Mouse (Mus musculus): Measurements from ENCODE around the gene Rnd2. TPM values are rescaled to one million over a fixed set of nuclear protein-coding genes. Genes with fewer than 3 reads are reported as not detected.

The Rnd2 gene
- total and polyA plus RNA-seq, 3 experiments: 1.4 to 4.5 (median 2.8) TPM

- dilution Hi-C loops (cut with MboI; ENCODE audit: extremely low pct_ligation_motif_present, extremely low pct_unique_long_range_greater_than_20kb, low sequenced_read_pairs): no loop called here
- Histone ChIP-seq H3K4me1 (ENCODE audit: control insufficient read depth in 1 of 2, insufficient read depth in 2 of 2) (peaks cover 11 to 50% of the 10 kb centered on the region in 2 experiments), H3K4me3 (replicated peaks in 1 of 3; ENCODE audit: low read depth in 2 of 3, low read length in 2 of 3, poor library complexity in 1 of 3) (no peak overlapping the region), H3K9ac (ENCODE audit: insufficient read depth, low read depth) (no peak overlapping the region), H3K27me3 (replicated peaks) (peaks cover 31% of the 10 kb centered on the region), H3K9me3 (replicated peaks; ENCODE audit: low read length) (no peaks in the 10 kb centered on the region), H3K4me2 (ENCODE audit: insufficient read depth, low read depth, poor library complexity, severe bottlenecking) (peak overlapping the region; percentile 77; the same call in 1 of the 2 replicates), H3K36me3 (replicated peaks in 1 of 2; ENCODE audit: control insufficient read depth in 1 of 2, insufficient read depth in 1 of 2, low read length in 1 of 2) (no peaks in the 10 kb centered on the region), H3K79me2 (replicated peaks; ENCODE audit: control insufficient read depth, extremely low read depth, insufficient read depth, poor library complexity, severe bottlenecking) (no peaks in the 10 kb centered on the region), H3K27ac (ENCODE audit: insufficient read depth, low read depth) (no peak overlapping the region)
- TF ChIP-seq POLR2AphosphoS2 (IDR thresholded peaks at IDR 0.05; ENCODE audit: low read depth, low read length) (no peak), ZNF384 (IDR thresholded peaks at IDR 0.05; ENCODE audit: low read depth, low read length) (peak; percentile 62), ETS1 (conservative IDR thresholded peaks at IDR 0.05; ENCODE audit: low read depth, low read length) (no peak), RAD21 (IDR thresholded peaks at IDR 0.05; ENCODE audit: low read depth, low read length) (no peak), E2F4 (IDR thresholded peaks at IDR 0.05; ENCODE audit: insufficient replicate concordance, low read depth, low read length) (no peak), MAZ (IDR thresholded peaks at IDR 0.05; ENCODE audit: low read depth, low read length) (no peak), ZC3H11A (IDR thresholded peaks at IDR 0.05; ENCODE audit: low read depth, low read length) (no peak), TCF12 (IDR thresholded peaks at IDR 0.05; ENCODE audit: low read depth, low read length) (no peak)
- in situ Hi-C loops (cut with MboI; ENCODE audit: low pct_ligation_motif_present, low pct_unique_long_range_greater_than_20kb, low sequenced_read_pairs): no loop called here
- no peak for DNase-seq (ENCODE audit: extremely low read depth)
Measured at GRCm38 (mm10) chr11:101469155-101469554, 4.4 kb downstream of the Rnd2 start.

DNA sequence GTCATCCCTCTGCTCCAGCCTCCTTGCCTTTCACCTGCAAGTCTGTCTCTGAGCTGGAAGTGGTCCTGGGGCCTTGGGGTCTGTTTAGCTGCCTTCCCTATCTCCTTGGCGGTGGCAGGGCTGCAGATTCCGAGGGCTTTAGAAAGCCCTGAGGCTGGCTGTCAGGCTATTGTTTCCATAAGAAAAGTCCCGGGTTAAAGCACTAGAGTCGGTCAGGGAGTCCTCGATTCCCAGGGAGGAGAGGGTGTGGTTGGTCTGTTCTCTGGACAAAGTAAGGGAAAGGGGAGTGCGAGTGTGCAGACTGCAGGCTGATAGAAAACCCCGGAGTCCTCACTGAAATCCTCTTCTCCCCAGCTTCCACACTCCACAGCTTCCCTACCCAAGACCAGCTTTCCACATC lies 5.4 kb downstream of the Rnd2 start:
- H3K27me3 ChIP-seq (replicated peaks): peaks cover 31% of the 10 kb centered on the region
- DNase-seq (ENCODE audit: extremely low read depth): no peak
- H3K9me3 ChIP-seq (replicated peaks; ENCODE audit: low read length): no peaks in the 10 kb centered on the region
- no peaks in the 10 kb centered on the region for H3K36me3 ChIP-seq (replicated peaks in 1 of 2; ENCODE audit: control insufficient read depth in 1 of 2, insufficient read depth in 1 of 2, low read length in 1 of 2)
- H3K9ac ChIP-seq (ENCODE audit: insufficient read depth, low read depth): no peak overlapping the region
- no peaks in the 10 kb centered on the region for H3K79me2 ChIP-seq (replicated peaks; ENCODE audit: control insufficient read depth, extremely low read depth, insufficient read depth, poor library complexity, severe bottlenecking)
- no peak overlapping the region for H3K4me3 ChIP-seq (replicated peaks in 1 of 3; ENCODE audit: low read depth in 2 of 3, low read length in 2 of 3, poor library complexity in 1 of 3)
- H3K4me2 ChIP-seq (ENCODE audit: insufficient read depth, low read depth, poor library complexity, severe bottlenecking): no peak overlapping the region
- dilution Hi-C loops (cut with MboI; ENCODE audit: extremely low pct_ligation_motif_present, extremely low pct_unique_long_range_greater_than_20kb, low sequenced_read_pairs) (no loop called here), in situ Hi-C loops (cut with MboI; ENCODE audit: low pct_ligation_motif_present, low pct_unique_long_range_greater_than_20kb, low sequenced_read_pairs) (no loop called here)
- TF ChIP-seq RCOR1 (conservative IDR thresholded peaks at IDR 0.05; ENCODE audit: low read depth, low read length) (no peak), POLR2AphosphoS2 (IDR thresholded peaks at IDR 0.05; ENCODE audit: low read depth, low read length) (no peak), GABPA (IDR thresholded peaks at IDR 0.05; ENCODE audit: insufficient replicate concordance, low read depth, low read length) (no peak), CHD2 (IDR thresholded peaks at IDR 0.05; ENCODE audit: low read length) (no peak), KAT2A (IDR thresholded peaks at IDR 0.05; ENCODE audit: insufficient replicate concordance, low read length) (no peak), ZC3H11A (IDR thresholded peaks at IDR 0.05; ENCODE audit: low read depth, low read length) (no peak), MAZ (IDR thresholded peaks at IDR 0.05; ENCODE audit: low read depth, low read length) (no peak), ZMIZ1 (IDR thresholded peaks at IDR 0.05; ENCODE audit: low read depth, low read length) (no peak), POLR2A (IDR thresholded peaks at IDR 0.05; ENCODE audit: low read depth, low read length) (no peak), ZKSCAN1 (IDR thresholded peaks at IDR 0.05; ENCODE audit: borderline replicate concordance, low read depth, low read length) (no peak)
- H3K4me1 ChIP-seq (ENCODE audit: control insufficient read depth in 1 of 2, insufficient read depth in 2 of 2): peaks cover 8 to 44% of the 10 kb centered on the region in 2 experiments
- H3K27ac ChIP-seq (ENCODE audit: insufficient read depth, low read depth): no peak overlapping the region
